Mouse (Mus musculus) small intestine, adult 2 months (tissue): ENCODE measurements around the gene Dst. TPM values are rescaled to one million over a fixed set of nuclear protein-coding genes. Genes with fewer than 3 reads are reported as not detected.

Experiments
- H3K27ac ChIP-seq: fragments of 200-500 bp; 2 replicates; pipeline ENCODE4 v1.5.1; 2012; ENCODE audit warnings: low read depth, low read length, control low read depth, inconsistent platforms; ENCODE audit not compliant: insufficient read depth
- H3K27me3 ChIP-seq: fragments of 200-500 bp; 2 replicates; pipeline ENCODE4 v1.6.1; 2012; ENCODE audit warnings: mild to moderate bottlenecking, moderate library complexity, low read length, inconsistent platforms; ENCODE audit not compliant: control insufficient read depth, insufficient read depth
- H3K36me3 ChIP-seq: fragments of 200-500 bp; 2 replicates; pipeline ENCODE4 v1.6.1; 2012; ENCODE audit warnings: mild to moderate bottlenecking, low read length, control low read depth, inconsistent platforms; ENCODE audit not compliant: control insufficient read depth, insufficient read depth
- H3K4me1 ChIP-seq: fragments of 200-500 bp; 2 replicates; pipeline ENCODE4 v1.6.1; 2012; ENCODE audit warnings: low read length, inconsistent platforms, mixed read lengths; ENCODE audit not compliant: control insufficient read depth, insufficient read depth, insufficient read length
- H3K4me3 ChIP-seq: fragments of 200-500 bp; 2 replicates; pipeline ENCODE4 v1.5.1; 2012; ENCODE audit warnings: low read depth, mild to moderate bottlenecking, control low read depth, inconsistent platforms, low read length, moderate library complexity
- CTCF ChIP-seq: fragments of 200-500 bp; IDR thresholded peaks from 2 replicates; pipeline ENCODE4 v1.5.1; 2012; ENCODE audit warnings: low read depth, mild to moderate bottlenecking, control low read depth, inconsistent platforms, low read length, moderate library complexity, mixed read lengths; ENCODE audit not compliant: insufficient replicate concordance, insufficient read length; ENCODE audit errors: extremely low read depth
- POLR2A ChIP-seq: fragments of 200-500 bp; IDR thresholded peaks from 2 replicates; pipeline ENCODE4 v1.6.1; 2012; ENCODE audit warnings: low read depth, mild to moderate bottlenecking, control low read depth, inconsistent platforms, low read length, moderate library complexity
- WGBS: fragments of 180-500 bp; shearing (Covaris S2); methylation state at CpG from one replicate; pipeline ENCODE4 v1.1.7; 2018; 5-methylcytosine and 5-hydroxymethylcytosine counted together
- polyA plus RNA-seq: library from polyadenylated mRNA; depleted of rRNA; stranded (reverse); fragments of >200 nt; gene quantifications from 2 replicates; pipeline ENCODE4 v1.2.3, GENCODE M21; 2012

Gene Dst
- polyA plus RNA-seq, 1 experiment: 31.9 TPM

- H3K27me3 ChIP-seq: no peaks in the 10 kb centered on the region
- H3K4me1 ChIP-seq: no peaks in the 10 kb centered on the region
- no peaks in the 10 kb centered on the region for H3K36me3 ChIP-seq
- TF ChIP-seq POLR2A (no peak), CTCF (no peak)
- no peak overlapping the region for H3K27ac ChIP-seq
- no peak overlapping the region for H3K4me3 ChIP-seq
- 35% methylated on average over 6 of the region's 6 CpGs for WGBS
Observed at GRCm38 (mm10) chr1:34109599-34110210, 201.7 kb downstream of the Dst start.

GRCm38 (mm10) chr1:34110862-34111261, 202.8 kb downstream of the Dst start:
- TF ChIP-seq POLR2A: no peak
- TF ChIP-seq CTCF: no peak
- H3K36me3 ChIP-seq: no peaks in the 10 kb centered on the region
- no peaks in the 10 kb centered on the region for H3K4me1 ChIP-seq
- H3K27ac ChIP-seq: no peak overlapping the region
- H3K4me3 ChIP-seq: no peak overlapping the region
- H3K27me3 ChIP-seq: no peaks in the 10 kb centered on the region
- WGBS: 60% methylated on average over 2 of the region's 2 CpGs

GRCm38 (mm10) chr1:34111954-34112353, 203.9 kb downstream of the Dst start:
- Histone ChIP-seq H3K27me3 (no peaks in the 10 kb centered on the region), H3K36me3 (no peaks in the 10 kb centered on the region), H3K4me1 (no peaks in the 10 kb centered on the region), H3K4me3 (no peak overlapping the region), H3K27ac (no peak overlapping the region)
- WGBS: 83% methylated on average over 2 of the region's 2 CpGs
- TF ChIP-seq POLR2A (no peak), CTCF (no peak)

GRCm38 (mm10) chr1:34116444-34116843, 208.4 kb downstream of the Dst start:
- Histone ChIP-seq H3K27me3 (no peaks in the 10 kb centered on the region), H3K27ac (no peak overlapping the region), H3K36me3 (no peaks in the 10 kb centered on the region), H3K4me3 (no peak overlapping the region), H3K4me1 (peaks cover 3% of the 10 kb centered on the region; the same call in 1 of the 2 replicates)
- whole genome bisulfite sequencing: 37% methylated on average over 11 of the region's 11 CpGs
- TF ChIP-seq CTCF (no peak), POLR2A (no peak)

- TF ChIP-seq POLR2A (no peak), CTCF (no peak)
- peaks cover 4% of the 10 kb centered on the region; the same call in 1 of the 2 replicates for H3K4me1 ChIP-seq
- no peak overlapping the region for H3K4me3 ChIP-seq
- H3K36me3 ChIP-seq: no peaks in the 10 kb centered on the region
- no peaks in the 10 kb centered on the region for H3K27me3 ChIP-seq
- 72% methylated on average over 9 of the region's 9 CpGs for WGBS
- no peak overlapping the region for H3K27ac ChIP-seq
Observed at GRCm38 (mm10) chr1:34117056-34117455, 209.0 kb downstream of the Dst start.

GRCm38 (mm10) chr1:34117709-34118108, 209.7 kb downstream of the Dst start:
- Histone ChIP-seq H3K27ac (no peak overlapping the region), H3K36me3 (no peaks in the 10 kb centered on the region), H3K4me1 (peaks cover 7% of the 10 kb centered on the region; the same call in 1 of the 2 replicates), H3K27me3 (no peaks in the 10 kb centered on the region), H3K4me3 (no peak overlapping the region)
- no peak for TF ChIP-seq CTCF
- TF ChIP-seq POLR2A: no peak
- 7% methylated on average over 3 of the region's 3 CpGs for WGBS

GRCm38 (mm10) chr1:34120066-34120465, 212.0 kb downstream of the Dst start:
- TF ChIP-seq POLR2A: no peak
- 35% methylated on average over 6 of the region's 6 CpGs for WGBS
- H3K27ac ChIP-seq: peak overlapping the region; percentile 54
- no peak overlapping the region for H3K4me3 ChIP-seq
- no peaks in the 10 kb centered on the region for H3K27me3 ChIP-seq
- H3K36me3 ChIP-seq: no peaks in the 10 kb centered on the region
- H3K4me1 ChIP-seq: peaks cover 19% of the 10 kb centered on the region; the same call in 1 of the 2 replicates
